Mouse (Mus musculus) large intestine, adult 2 months (tissue): Measurements from ENCODE around the gene Shc4. TPM values are rescaled to one million over a fixed set of nuclear protein-coding genes. Genes with fewer than 3 reads are reported as not detected.
A peak's percentile ranks its signal among the peaks of the same experiment; 100 is the strongest.

ENCODE experiments used
- DNase-seq: peaks from one replicate; pipeline ENCODE4 v3.0.0-alpha.2; 2012; ENCODE audit warnings: low read depth, low spot score
- WGBS: fragments of 180-500 bp; shearing (Covaris S2); methylation state at CpG from one replicate; pipeline ENCODE4 v1.1.7; 2018; 5-methylcytosine and 5-hydroxymethylcytosine counted together
- polyA plus RNA-seq: library from polyadenylated mRNA; depleted of rRNA; stranded (reverse); fragments of >200 nt; gene quantifications from 2 replicates; pipeline ENCODE4 v1.2.3, GENCODE M21; 2012

Shc4 gene
- polyA plus RNA-seq, 1 experiment, result 0.16 TPM

DNA sequence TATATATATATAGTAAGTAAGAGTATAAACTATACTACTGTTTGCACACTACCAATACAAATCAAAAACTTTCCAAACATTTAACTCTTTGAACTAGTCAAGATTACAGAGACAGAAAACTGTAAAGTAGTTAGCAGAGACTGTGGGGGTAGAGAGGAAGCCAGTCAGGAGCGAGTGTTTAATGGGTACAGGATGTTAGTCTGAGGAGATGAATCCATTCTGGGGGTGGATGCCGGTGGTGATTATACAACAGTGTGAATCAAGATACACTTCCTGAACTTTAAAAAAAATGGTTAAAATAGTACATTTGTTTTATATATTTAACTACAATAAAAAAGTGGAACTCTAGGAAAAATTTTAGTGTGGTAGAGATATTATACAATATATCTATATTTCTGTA is 31.9 kb downstream of the Shc4 start:
- WGBS, result 45% methylated on average over 2 of the region's 2 CpGs
- DNase-seq, result no peak

DNA sequence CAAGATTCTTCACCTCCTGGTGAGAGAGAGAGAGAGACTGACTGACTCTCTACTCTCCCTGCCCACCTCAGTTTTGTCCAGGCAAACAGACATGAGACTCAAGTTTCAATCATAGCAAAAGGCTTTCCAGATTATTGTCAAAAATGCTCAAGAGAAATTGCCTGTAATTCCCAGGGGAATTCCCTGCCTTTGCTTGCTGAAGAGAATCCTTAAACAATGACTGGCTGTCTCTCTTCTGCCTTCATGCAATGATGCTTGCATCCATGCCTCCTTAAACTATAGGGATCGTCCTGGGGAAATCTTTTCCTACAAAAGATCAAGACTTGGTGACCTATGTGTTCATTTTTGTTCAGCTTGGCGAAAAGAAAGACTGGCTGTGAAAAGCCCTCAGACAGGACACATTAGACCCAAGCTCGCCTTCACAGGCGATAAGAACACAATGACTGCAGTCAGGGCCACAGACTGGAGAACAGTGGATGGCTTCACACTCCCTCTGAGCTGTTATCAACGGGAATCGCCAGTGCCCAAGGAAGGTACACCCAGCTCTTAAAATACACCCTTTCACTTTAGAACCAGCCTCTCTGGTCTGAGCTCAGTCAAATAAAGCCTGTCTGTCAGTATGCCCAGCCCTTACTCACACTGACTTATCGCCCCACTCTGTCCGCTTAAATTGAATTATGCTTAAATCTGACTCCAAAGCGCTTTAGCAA is 38.4 kb downstream of the Shc4 start:
- DNase-seq, result no peak
- 68% methylated on average over 9 of the region's 9 CpGs for WGBS

DNA sequence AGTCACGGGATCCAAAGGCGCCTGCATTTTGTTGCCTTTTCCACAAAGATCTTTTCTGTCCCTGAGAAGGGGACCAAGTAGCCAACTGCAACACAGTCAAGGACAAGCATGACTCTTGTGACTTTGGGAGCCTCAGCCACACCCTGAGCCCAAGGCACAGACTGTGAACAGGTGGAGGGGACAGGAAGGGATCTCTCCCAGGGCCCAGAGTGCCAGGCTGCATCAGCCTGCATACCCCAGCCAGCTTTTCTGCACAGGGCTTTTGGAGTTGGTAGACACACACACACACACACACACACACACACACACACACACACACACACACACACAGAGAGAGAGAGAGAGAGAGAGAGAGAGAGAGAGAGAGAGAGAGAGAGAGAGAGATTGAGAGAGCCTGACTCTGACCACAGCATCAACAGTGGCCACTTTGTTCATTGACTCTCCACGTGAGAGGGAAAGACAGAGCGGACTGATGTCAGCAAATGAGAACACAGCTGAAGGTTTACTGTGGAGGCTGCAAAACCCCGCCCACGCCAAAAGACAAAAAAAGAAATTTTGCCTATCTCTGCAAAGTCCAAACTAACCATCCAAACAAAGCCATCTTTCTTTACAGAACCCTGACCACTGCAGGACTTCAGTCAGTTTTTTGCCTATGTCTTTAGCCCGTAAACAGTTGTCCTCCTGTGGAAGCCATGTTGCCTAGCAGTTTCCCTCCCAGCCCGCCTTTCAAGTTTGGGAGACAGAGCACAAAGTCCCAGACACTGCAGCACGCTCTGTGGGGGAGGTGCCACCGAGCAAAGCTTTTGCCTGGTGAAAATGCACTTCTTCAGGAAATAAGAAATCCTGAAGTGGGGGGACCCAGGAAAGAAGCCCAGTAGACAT is 39.1 kb downstream of the Shc4 start:
- WGBS, result 47% methylated on average over 10 of the region's 10 CpGs

DNA sequence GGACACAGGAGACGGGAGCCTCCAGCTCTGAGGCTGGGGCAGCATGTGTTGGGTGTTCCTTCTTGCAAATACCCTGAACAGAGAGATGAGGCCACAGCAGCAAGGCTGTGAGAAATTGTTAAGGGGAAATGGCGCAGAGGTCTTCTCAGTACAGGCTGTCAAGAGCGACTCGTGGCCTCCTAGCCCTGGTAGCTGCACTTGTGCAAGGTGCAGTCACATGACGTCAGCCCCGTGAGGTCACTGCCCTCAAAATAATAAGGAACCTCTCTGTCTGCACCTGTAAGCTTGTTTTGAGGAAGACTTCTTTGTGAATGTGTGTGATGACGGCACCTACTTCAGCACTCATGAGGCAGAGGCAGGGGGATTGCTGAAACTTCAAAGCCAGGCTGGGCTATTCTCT is 40.1 kb downstream of the Shc4 start:
- no peak for DNase-seq
- 54% methylated on average over 7 of the region's 7 CpGs for WGBS

More for the DNA sequence above, 39.1 kb downstream of the Shc4 start:
- no peak for DNase-seq

DNA sequence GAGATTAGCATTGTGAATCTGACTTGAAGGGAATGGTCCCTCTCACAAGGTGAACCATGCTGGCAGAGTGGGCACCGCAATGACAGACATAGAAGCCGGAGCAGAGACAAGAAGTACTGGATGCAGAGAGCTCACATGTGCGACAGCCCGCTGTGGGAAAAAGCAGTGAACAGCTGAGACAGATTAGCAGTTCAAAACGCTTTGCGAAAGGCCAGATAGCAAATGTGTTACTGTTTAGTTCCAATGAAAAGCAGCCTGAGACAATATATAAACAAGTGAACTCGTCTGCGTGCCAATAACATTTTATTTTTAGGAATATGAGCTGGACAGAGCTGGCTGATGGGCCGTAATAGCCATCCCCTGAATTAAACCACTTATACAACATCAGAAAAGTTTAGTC is 42.1 kb downstream of the Shc4 start:
- no peak for DNase-seq
- WGBS, result 67% methylated on average over 9 of the region's 9 CpGs

DNA sequence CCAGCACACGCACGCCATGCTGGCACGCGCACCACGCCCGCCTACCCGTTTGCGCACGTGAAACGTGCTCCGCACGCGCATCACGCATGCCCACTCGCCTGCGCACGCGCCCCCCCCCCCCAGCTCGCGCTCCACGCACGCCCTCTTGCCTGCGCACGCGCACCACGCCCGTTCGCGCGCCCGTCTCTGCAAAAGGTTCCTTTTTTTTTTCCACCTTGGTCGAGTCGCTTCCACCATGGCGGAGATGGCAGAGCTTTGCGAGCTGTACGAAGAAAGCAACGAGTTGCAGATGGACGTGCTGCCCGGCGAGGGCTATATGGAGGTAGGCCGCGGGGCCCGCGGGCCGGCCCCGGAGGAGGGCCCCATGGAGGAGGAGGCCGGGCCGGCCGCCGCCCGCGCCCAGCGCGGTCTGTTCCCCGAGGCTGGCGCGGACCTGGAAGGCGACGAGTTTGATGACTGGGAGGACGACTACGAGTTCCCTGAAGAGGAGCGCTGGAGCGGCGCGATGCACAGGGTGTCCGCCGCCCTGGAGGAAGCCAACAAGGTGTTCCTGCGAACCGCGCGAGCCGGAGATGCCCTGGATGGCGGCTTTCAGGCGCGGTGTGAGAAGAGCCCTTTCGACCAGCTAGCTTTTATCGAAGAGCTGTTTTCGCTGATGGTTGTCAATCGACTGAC is 50.9 kb downstream of the Shc4 start, which contains the start of gene Eid1:
Gene Eid1 (plus strand): TSS at position 139 of the 675 bp plus-strand sequence.
- peak; percentile 33 for DNase-seq
- 2% methylated on average over 64 of the region's 79 CpGs for WGBS

DNA sequence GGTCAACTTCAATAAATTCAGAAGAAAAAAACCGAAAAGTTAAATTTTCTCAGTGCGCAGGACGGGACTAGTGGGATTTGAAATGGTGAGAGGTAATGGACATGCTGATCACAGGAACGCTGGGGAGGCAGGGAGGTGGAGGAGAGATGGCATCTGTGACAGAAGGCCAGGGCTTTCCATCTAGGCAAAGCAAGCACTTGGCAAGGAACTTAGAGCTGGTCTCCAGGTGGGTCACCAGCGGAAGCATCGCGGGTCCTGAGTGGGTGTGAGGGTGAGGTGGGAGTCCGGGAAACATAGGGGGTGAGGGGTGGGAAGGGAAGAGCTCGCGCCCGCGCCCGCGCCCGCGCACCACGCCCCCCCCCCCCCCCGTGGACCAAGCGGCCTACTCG is 51.4 kb downstream of the Shc4 start:
- 24% methylated on average over 9 of the region's 20 CpGs for WGBS
- DNase-seq, result no peak

DNA sequence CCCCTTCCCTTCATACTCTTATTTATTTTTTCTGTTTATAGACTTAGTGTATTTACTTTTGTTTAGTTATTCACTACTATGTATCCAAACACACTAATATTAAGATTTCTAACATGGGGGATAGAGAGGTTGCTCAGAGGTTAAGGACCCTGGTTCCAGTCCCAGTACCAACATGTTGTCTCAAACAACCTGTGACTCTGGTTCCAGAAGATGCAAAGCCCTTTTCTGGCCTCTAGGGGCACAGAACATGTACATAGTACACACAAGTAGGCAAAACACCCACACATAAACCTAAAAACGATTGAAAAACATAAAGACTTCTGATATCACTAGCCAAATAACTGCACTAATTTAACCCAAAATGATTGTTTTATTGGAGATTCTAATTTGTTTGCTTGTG is 53.1 kb downstream of the Shc4 start:
- DNase-seq, result no peak
- 23% methylated on average over 1 of the region's 1 CpGs for WGBS

DNA sequence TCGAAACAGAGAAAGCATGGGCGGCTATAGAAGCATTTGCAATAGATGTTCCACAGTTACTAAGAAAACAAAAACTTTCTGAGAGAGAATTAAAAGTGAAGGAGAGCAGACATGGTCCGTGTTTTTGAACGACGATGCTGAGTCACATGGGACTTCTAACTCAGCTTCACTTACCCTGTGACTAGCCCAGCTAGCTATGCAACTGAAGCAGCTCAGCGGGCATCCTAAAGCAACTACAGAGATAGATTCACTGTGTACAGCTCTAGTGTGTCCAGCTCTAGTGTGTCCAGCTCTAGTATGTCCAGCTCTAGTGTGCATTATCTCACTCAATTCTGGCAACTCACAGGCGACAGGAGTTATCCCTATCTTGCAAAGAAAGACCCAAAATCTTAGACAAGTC is 56.2 kb downstream of the Shc4 start:
- no peak for DNase-seq
- WGBS, result 79% methylated on average over 7 of the region's 7 CpGs

DNA sequence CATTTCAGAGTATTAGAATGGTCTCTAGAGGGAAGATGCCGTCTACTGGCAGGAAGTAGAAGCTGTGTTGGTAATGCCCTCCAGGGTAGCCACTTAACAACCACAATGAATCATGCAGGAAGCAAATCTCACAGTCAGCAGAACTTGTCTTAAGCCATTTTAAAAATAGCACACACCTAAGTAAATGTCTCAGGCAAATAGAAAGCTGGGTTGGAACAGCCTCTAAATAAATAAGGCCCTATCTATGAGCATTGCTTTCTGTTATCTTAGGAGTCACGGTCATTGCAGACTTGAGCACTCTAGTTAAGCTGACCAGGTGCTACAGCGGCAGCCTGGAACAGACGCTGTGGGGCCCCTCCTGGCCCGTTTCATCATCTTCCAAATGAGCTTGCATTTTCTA is 56.8 kb downstream of the Shc4 start:
- WGBS, result 19% methylated on average over 5 of the region's 5 CpGs
- no peak for DNase-seq

DNA sequence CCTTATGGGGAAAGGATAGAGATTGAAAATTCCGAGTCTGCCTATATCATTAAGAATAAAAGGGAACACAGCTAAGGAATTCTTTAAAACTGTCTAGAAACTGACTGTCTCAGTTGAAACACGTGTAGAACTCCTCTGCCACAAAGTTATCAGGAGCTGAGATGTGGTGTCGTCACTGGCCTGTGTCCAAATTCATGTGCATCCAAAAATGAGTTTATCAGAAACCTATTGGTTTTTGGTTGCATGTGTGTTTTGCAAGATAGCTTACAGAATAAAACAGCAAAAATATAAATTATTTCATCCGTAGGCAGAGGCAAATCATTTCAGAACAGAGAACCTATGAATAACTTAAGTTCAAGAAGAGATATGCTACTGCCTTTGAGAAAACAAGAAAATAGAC is 57.3 kb downstream of the Shc4 start:
- 71% methylated on average over 4 of the region's 4 CpGs for WGBS
- no peak for DNase-seq

DNA sequence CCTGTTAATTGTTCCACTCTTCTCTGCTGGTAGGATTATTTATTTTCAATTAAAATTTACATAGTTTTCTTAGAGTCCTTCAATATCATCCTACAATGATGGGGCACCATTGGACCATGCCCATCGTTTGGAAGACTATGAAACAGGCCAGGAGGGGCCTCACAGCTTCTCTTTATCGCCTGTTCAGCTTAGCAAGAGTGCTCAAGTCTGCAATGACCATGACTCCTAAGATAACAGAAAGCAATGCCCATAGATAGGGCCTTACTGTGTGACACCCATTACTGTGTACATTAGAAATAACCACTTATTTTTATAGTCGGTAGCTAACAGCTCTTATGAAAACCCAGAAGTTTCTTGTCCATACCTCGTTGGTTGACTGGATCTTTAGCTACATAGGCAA is 58.0 kb downstream of the Shc4 start:
- no peak for DNase-seq
- WGBS, result 73% methylated on average over 4 of the region's 4 CpGs

DNA sequence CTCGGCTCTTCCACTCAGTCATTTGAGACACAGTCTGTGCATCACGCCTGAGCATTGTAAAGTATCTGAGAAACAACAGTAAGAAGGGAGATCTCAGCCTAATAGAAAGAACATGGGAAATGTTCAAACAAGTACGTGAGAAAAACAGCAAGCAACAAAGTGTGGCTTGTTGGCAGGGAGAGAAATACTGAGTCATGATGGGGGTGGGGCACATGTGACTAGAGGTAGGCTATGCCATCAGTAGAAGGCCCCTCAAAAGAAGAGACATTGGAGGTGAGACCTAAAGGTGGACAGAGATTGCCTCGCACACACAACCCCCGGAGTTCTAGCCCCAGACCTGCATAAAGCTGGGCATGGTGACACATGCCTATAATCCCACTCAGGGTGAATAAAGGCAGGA is 58.7 kb downstream of the Shc4 start:
- WGBS, result 82% methylated on average over 5 of the region's 5 CpGs
- DNase-seq, result no peak

DNA sequence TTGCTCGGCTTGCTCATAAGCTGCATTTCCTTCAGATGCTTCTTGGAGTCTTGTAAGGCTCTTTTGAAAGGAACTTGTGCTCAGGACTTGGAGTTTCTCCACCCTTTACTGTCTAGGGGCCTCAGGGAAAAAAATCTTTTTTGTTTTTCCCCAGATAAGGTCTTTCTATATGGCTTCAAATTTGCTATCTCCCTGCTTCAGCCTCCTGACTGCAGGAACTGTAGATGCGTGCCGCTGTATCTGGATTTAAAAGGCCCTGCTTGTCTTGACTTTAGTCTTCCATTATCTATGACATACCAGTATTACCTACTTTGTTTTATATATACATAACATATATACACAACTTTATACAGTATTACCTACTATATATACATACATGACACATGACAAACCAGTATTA is 61.4 kb downstream of the Shc4 start:
- WGBS, result 91% methylated on average over 3 of the region's 3 CpGs
- DNase-seq, result no peak

DNA sequence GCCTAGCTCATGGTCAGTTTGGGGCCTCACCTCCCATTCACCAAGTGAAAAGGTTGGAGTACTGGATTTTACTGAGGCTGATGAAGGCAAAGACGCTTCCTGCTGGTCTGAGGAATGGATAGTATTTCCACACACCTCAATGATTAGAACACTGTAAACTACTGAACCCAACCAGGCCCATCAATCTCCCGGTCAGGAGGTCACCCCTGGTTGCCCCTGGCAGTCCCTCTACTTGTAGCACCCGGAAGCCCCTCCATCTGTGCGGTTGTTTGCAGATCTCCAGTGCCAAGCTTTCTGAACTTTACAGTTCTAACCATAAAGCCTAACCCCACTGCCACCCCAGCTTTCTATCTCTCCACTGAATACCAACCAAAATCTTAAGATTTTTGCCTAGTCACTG is 62.8 kb downstream of the Shc4 start:
- 61% methylated on average over 4 of the region's 4 CpGs for WGBS
- DNase-seq, result no peak

DNA sequence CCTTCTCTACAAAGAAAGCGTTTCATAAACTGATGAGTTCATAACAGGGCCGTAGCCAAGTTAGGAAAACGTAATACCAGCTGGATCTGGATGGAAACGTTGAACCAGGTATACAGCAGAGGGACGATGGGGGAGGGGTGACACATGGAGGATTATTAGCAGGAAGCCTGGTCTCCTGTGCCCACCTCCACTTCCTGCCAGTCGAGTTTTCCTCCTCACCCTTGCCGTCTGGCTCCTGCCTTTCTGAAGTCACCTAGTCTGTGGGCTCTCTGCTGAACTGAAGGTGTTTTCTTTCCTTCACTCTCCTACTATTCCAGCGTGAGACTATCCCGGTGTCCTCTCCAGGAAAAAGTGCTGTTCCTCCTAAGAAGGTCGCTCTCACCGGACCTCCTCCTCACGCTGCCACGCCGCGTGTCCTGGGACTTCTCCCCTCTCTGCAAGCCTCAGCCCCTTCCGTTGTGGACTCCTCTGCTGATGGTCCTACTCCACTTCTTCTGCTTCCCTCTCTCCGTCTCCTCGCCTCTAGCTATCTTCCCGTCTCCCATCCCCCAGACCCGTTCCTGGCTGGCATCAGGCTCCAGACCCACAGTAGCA is 63.3 kb downstream of the Shc4 start:
- 40% methylated on average over 20 of the region's 20 CpGs for WGBS
- DNase-seq, result no peak

DNA sequence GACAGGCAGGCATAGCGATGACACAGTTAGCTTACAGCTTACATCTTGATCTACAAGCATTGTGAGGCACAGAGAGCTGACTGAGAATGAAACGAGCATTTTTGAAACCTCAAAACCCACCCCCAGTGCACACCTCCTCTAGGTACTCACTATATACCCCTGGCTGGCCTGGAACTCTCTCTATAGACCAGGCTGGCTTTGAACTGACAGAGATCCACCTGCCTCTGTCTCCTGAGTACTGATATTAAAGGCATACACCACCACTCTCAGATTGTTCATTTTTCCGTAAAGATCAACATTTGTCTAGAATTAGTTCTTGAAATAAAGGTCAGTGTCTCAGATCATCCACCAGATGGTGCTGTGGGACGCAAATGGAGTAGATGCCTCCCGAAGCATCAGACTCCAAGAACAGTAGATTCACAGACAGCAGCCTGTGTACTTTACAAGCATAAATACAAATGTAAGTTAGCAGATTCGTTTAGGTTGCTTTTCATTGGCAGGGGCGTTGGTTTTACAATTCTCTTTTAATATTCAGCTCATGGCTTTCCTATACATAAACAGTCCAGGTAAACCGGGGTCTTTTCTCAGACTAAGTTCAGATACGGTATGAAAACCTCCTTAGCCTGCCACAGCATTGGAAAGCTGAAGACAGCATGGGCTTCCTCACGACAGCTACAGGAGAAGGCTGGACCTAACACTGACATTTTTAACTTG is 64.0 kb downstream of the Shc4 start:
- 10% methylated on average over 10 of the region's 10 CpGs for WGBS
- DNase-seq, result peak; percentile 51

DNA sequence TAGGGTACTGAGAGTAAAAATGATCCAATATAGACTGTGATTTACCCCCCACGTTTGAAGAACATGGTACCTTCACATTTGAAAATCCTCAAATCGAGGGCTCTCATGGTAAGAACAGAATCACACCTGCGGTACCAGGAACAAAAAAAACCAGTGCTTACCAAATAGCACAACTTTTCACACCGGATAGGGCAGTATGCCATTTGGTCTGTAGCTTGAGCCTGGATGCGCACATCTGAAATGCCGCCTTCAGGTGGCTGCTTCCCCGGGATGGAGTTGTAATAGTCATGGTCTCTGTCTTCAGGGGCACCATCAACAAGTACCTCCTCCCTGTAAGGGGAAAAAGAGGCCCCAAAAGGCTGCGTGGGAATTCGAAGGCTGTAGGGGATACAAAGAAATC is 68.6 kb downstream of the Shc4 start:
- no peak for DNase-seq
- 84% methylated on average over 9 of the region's 9 CpGs for WGBS

DNA sequence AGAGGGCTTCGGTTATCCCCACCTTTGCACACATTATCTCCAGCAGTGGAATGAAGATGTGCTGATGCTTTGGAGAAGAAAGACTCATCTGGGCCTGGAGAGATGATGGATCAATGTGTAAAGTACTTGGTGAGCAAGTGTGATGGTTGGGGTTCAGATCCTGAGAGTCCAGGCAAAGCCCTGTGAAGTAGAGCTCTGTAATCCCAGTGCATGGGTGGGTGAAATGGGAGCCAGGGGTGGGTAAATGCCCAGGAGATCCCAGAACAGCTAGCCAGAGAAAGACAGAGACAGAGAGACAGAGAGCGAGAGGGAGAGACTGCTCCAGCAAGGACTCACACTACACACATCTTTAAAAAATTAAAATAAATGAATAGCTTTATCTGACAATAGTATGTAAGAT is 70.7 kb downstream of the Shc4 start:
- WGBS, result 94% methylated on average over 2 of the region's 2 CpGs
- DNase-seq, result no peak

DNA sequence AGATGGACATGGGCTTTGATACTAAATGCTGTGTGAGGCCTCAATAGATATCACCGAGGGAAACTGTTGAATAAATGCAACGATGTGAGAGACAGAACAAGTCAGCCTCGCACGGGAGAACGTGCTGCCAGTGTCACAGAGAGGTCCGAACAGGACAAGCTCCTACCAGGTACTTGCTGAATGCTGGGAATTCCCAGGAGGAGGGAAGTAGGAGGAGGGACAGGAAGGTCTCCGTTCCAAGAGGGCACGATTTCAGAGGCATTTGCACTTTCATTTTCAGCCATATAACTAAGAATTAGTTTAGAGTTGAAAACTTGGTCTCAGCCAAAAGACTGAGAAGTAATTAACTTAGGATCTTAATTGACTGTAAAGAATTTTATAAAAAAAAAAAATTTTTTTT is 72.4 kb downstream of the Shc4 start:
- DNase-seq, result no peak
- 64% methylated on average over 8 of the region's 8 CpGs for WGBS
